Mouse (Mus musculus): ENCODE results near the gene Mpp5.

DNA sequence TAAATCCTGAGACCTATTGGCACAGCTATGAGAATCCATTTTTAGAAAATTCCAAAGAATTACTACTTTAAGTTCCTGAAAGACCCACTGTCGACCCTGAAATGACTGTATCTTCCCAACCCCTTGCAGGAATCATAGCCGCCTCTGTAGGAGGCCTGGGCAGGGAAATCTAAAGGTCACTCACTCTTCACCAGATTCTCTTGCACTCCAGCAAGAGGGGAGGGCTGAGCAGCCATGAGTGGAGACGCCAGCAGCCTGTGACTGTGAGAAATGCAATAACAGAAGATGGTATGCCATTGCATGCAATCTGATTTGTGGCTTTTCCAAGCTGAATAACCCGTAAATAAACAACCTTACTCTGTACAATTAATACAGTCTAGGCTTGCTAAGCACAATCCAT lies 21.0 kb upstream of the Mpp5 start:
- TF ChIP-seq CTCF (conservative IDR thresholded peaks at IDR 0.05; ENCODE audit: low read length): no peak
- no peak for TF ChIP-seq NANOG (IDR thresholded peaks at IDR 0.05; ENCODE audit: borderline replicate concordance, low read length)

Measured in E14TG2a.4 (cell line).